Mouse (Mus musculus) forebrain, postnatal 0 days (tissue): Measurements from ENCODE around the gene Gpatch8. TPM values are rescaled to one million over a fixed set of nuclear protein-coding genes. Genes with fewer than 3 reads are reported as not detected.
A peak's percentile ranks its signal among the peaks of the same experiment; 100 is the strongest.
"Not testable (repeated sequence)": the region's sequence is repeated elsewhere in the genome, so short reads cannot be mapped to it uniquely, and the experiment has no call there.

ENCODE experiments used
- ATAC-seq: fragments of 200-750 bp; cut with Nextera tagmentation; 2 replicates; pipeline ENCODE4 v1.8.0; 2017; ENCODE audit warnings: mild to moderate bottlenecking, moderate library complexity
- DNase-seq: peaks from one replicate; pipeline ENCODE4 v3.0.0-alpha.2; 2015
- H3K27ac ChIP-seq: fragments of 300-500 bp; sonication (generic); 2 replicates; pipeline ENCODE4 v1.5.1; 2014; ENCODE audit warnings: low read depth, mild to moderate bottlenecking, antibody characterized with exemption, low read length, moderate library complexity, mixed read lengths
- H3K27me3 ChIP-seq: fragments of 300-500 bp; sonication (generic); 2 replicates; pipeline ENCODE4 v1.6.1; 2014; ENCODE audit warnings: mild to moderate bottlenecking, low read length, mixed read lengths; ENCODE audit not compliant: insufficient read depth
- H3K36me3 ChIP-seq: fragments of 300-500 bp; sonication (generic); 2 replicates; pipeline ENCODE4 v1.6.1; 2014; ENCODE audit warnings: mild to moderate bottlenecking, moderate library complexity; ENCODE audit not compliant: insufficient read depth
- H3K4me1 ChIP-seq: fragments of 300-500 bp; sonication (generic); 2 replicates; pipeline ENCODE4 v1.6.1; 2014; ENCODE audit warnings: antibody characterized with exemption; ENCODE audit not compliant: insufficient read depth
- H3K4me2 ChIP-seq: fragments of 300-500 bp; sonication (generic); 2 replicates; pipeline ENCODE4 v1.6.1; 2014; ENCODE audit warnings: low read depth, mild to moderate bottlenecking, moderate library complexity
- H3K4me3 ChIP-seq: fragments of 300-500 bp; sonication (generic); 2 replicates; pipeline ENCODE4 v1.5.1; 2014; ENCODE audit warnings: low read depth, low read length, mixed read lengths
- H3K9ac ChIP-seq: fragments of 300-500 bp; sonication (generic); 2 replicates; pipeline ENCODE4 v1.6.1; 2014; ENCODE audit warnings: mild to moderate bottlenecking
- H3K9me3 ChIP-seq: fragments of 300-500 bp; sonication (generic); 2 replicates; pipeline ENCODE4 v1.6.1; 2016; ENCODE audit warnings: low read length
- CTCF ChIP-seq: sonication (generic); IDR thresholded peaks from 2 replicates; pipeline ENCODE4 v1.5.1; 2016; ENCODE audit warnings: antibody characterized with exemption, control low read depth, low read depth
- WGBS: fragments of 180-500 bp; shearing (Covaris S2); extraction: QIAGEN DNeasy Blood & Tissue Kit; methylation state at CpG from one replicate; pipeline ENCODE4 v1.1.7; 2014; 5-methylcytosine and 5-hydroxymethylcytosine counted together
- polyA plus RNA-seq: library from polyadenylated mRNA; unstranded; fragments of >200 nt; fragmentation: Nextera tagmentation; extraction: Ambion mirVana; gene quantifications from 2 replicates; pipeline ENCODE4 v1.2.1, GENCODE M21; 2015
- total RNA-seq: library from RNA; depleted of rRNA; stranded (reverse); fragments of >200 nt; gene quantifications from 2 replicates; pipeline ENCODE4 v1.2.3, GENCODE M21; 2014

Gene Gpatch8
- total and polyA plus RNA-seq, 2 experiments from 2014 or later = 29.5 to 45.5 TPM

DNA sequence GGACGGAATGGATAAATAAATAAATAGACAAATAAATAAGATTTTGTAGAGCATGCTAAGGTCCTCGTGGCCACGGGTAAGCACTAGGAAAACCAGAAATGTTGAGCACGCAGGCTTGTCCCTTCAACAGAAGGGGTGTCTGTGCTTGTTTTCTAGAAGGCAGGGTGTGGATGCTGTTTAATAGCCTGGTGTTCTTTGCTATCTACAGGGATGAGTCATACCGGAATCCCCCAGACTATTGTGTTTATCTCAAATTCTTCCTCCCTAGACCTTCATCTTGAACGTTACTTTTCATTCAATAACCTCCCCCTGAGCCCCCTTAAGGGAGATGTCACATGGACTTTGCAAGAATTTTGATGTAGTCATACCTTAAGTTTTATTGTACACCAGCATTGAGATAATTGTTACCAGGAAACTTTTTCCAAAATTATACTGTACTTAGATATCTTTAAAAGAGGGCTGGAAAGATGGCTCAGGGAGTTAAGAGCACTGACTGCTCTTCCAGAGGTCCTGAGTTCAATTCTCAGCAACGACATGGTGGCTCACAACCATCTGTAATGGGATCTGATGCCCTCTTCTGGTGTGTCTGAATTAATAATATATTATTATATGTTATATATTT lies 12.7 kb upstream of the Gpatch8 start:
- TF ChIP-seq CTCF = no peak
- Histone ChIP-seq H3K9ac (no peak overlapping the region), H3K9me3 (no peaks in the 10 kb centered on the region), H3K27ac (no peak overlapping the region), H3K27me3 (no peaks in the 10 kb centered on the region), H3K4me2 (no peak overlapping the region), H3K4me3 (no peak overlapping the region), H3K36me3 (no peaks in the 10 kb centered on the region), H3K4me1 (no peaks in the 10 kb centered on the region)
- no peak for DNase-seq
- no peak for ATAC-seq
- 84% methylated on average over 7 of the region's 7 CpGs for WGBS

DNA sequence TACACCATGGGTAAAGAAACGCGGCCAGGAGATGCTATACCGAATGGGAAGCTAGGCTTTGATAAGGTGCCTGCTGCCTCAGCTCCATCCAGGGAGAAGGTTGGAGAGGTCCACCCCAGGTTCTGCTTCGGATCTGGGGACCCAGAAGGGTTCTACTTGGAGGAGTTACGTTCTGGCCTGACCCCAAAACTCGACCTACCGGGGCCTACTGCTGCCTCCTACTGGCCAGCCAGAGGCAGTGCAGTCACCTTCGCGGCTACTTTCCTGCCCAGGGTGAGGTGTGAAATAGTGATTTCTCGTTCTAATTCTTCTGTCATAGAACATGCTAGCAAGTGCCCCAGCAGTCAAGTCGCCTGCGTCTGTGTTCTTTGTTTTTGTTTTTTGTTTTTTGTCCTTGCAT lies 12.0 kb upstream of the Gpatch8 start:
- DNase-seq (no peak), ATAC-seq (no peak)
- no peaks in the 10 kb centered on the region for H3K27me3 ChIP-seq
- H3K4me1 ChIP-seq = no peaks in the 10 kb centered on the region
- no peak overlapping the region for H3K4me2 ChIP-seq
- H3K36me3 ChIP-seq = no peaks in the 10 kb centered on the region
- 85% methylated on average over 12 of the region's 12 CpGs for WGBS
- TF ChIP-seq CTCF = peak; percentile 32; the same call in 1 of the 2 replicates
- no peak overlapping the region for H3K27ac ChIP-seq
- H3K9ac ChIP-seq = no peak overlapping the region
- H3K9me3 ChIP-seq = no peaks in the 10 kb centered on the region
- H3K4me3 ChIP-seq = no peak overlapping the region

DNA sequence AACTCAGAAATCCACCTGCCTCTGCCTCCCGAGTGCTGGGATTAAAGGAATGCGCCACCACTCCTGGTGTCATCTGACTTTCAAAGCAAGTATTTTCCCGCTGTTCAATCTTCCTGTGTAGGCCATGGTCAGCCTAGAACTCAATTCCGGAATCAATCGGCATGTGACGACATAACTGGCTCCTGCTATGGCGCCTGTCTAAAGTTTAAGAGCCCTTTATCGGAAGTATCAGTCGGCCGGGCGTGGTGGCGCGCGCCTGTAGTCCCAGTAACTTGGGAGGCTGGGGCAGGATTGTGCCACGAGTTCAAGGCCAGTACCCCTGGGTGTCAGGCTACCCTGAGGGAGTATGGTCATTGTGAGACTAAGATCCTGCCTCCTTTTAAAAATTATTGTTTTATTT lies 11.5 kb upstream of the Gpatch8 start:
- WGBS = 97% methylated on average over 15 of the region's 15 CpGs
- H3K9ac ChIP-seq = no peak overlapping the region
- DNase-seq (no peak), ATAC-seq (no peak)
- no peak overlapping the region for H3K27ac ChIP-seq
- H3K4me2 ChIP-seq = no peak overlapping the region
- no peaks in the 10 kb centered on the region for H3K9me3 ChIP-seq
- H3K4me1 ChIP-seq = no peaks in the 10 kb centered on the region
- no peak for TF ChIP-seq CTCF
- H3K27me3 ChIP-seq = no peaks in the 10 kb centered on the region
- no peak overlapping the region for H3K4me3 ChIP-seq
- no peaks in the 10 kb centered on the region for H3K36me3 ChIP-seq

DNA sequence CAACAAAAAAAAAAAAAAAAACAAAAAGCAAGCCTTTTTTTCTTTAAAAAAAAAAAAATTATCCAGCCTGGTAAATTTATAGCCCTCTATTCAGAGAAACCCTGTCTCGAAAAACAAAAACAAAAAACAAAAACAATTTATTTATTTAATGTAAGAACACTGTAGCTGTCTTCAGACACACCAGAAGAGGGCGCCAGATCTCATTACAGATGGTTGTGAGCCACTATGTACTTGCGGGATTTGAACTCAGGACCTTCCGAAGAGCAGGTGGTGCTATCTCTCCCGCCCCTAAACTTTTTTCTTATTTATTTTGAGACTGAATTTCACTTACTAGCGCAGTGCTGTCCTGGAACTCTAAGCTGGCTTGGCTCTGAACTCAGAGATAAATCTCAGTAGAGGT lies 11.0 kb upstream of the Gpatch8 start:
- WGBS = 92% methylated on average over 6 of the region's 6 CpGs
- Histone ChIP-seq H3K27me3 (no peaks in the 10 kb centered on the region), H3K4me2 (no peak overlapping the region), H3K36me3 (no peaks in the 10 kb centered on the region), H3K4me3 (no peak overlapping the region), H3K27ac (no peak overlapping the region), H3K4me1 (no peaks in the 10 kb centered on the region), H3K9ac (no peak overlapping the region), H3K9me3 (no peaks in the 10 kb centered on the region)
- DNase-seq = no peak
- ATAC-seq = no peak
- no peak for TF ChIP-seq CTCF

DNA sequence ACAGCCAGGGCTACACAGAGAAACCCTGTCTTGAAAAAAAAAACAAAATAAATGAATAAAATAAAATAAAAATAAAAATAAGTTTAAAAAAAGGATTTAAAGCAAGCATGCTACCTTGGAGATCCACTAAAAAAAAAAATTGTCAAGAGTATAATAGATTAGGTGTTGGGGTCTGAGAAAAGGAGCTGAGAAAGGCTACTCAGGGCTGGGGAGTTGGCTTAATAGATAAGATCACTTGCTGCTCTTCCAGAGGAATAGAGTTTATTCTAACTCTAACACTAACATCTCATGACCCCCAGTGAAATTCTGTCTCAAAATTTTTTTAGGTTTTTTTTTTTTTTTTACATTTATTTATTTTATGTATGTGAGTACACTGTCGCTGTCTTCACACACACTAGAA lies 10.1 kb upstream of the Gpatch8 start:
- WGBS = 82% methylated on average over 1 of the region's 1 CpGs
- H3K4me1 ChIP-seq = no peaks in the 10 kb centered on the region
- DNase-seq (no peak), ATAC-seq (no peak)
- H3K36me3 ChIP-seq = no peaks in the 10 kb centered on the region
- no peak overlapping the region for H3K9ac ChIP-seq
- TF ChIP-seq CTCF = no peak
- no peaks in the 10 kb centered on the region for H3K9me3 ChIP-seq
- H3K27ac ChIP-seq = no peak overlapping the region
- H3K4me2 ChIP-seq = no peak overlapping the region
- no peak overlapping the region for H3K4me3 ChIP-seq
- H3K27me3 ChIP-seq = no peaks in the 10 kb centered on the region

DNA sequence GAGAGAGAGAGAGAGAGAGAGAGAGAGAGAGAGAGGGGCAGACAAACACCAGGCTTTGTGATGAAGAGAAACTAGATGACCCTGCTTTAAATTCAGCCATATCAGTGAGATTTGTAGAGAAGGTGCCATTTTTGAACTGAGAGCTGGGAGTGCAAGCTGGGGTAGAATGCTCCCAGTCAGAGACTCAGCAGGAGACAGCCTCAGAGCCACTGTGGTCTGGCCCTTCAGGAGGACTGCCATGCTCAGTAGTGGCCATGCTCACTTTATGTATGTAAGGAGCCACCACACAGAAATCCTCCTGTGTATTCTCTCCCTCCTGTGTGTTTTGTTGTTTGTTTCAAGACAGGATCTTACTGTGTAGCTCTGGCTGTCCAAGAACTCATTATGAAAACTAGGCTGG lies 9.5 kb upstream of the Gpatch8 start:
- Histone ChIP-seq H3K9ac (no peak overlapping the region), H3K9me3 (no peaks in the 10 kb centered on the region), H3K27me3 (no peaks in the 10 kb centered on the region), H3K4me3 (no peak overlapping the region), H3K4me1 (no peaks in the 10 kb centered on the region), H3K27ac (no peak overlapping the region), H3K36me3 (no peaks in the 10 kb centered on the region), H3K4me2 (no peak overlapping the region)
- no peak for TF ChIP-seq CTCF
- DNase-seq (no peak), ATAC-seq (no peak)

DNA sequence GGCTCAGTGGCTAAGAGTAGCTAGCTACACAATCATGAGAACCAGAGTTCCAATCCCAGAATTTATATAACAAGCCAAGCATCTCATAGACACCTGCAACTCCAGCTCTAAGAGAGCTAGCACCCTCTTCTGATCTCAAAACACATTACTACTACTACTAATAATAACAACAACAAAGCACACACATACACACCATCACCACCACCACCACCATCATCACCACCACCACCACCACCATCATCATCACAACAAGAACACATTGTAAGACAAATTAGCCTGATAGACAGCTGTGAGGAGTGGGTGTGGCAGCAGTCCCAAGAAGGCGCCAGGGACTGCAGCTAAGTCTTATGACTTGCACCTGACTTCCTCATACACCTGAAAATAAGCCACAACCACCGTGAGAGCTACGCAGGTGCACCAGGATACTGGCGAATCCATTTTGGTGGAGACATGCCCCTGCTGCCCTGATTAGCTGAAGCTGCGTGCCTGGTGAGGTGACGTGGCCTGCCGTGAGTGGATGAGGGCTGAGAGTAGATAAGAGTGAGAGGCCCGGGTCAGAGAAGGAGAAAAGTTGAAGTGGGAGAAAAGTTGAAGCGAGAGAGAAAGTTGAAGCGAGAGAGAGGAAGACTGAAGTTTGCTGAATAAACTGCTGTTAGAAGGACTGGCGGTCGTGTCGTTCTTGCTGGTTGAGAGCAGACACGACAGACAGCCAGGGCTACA lies 8.9 kb upstream of the Gpatch8 start:
- not testable (repeated sequence) for H3K4me3 ChIP-seq, ATAC-seq, H3K4me1 ChIP-seq, DNase-seq, H3K9me3 ChIP-seq, H3K36me3 ChIP-seq, H3K9ac ChIP-seq, H3K4me2 ChIP-seq, H3K27me3 ChIP-seq, H3K27ac ChIP-seq
- 85% methylated on average over 14 of the region's 14 CpGs for WGBS
